Mouse (Mus musculus): Measurements from ENCODE around the gene Gm20604. TPM values are rescaled to one million over a fixed set of nuclear protein-coding genes. Genes with fewer than 3 reads are reported as not detected.

Gm20604 gene
- polyA plus RNA-seq (2016; fragmentation: Nextera tagmentation; extraction: Ambion mirVana) = 30.5 and 31.7 TPM in 2 replicates

DNA sequence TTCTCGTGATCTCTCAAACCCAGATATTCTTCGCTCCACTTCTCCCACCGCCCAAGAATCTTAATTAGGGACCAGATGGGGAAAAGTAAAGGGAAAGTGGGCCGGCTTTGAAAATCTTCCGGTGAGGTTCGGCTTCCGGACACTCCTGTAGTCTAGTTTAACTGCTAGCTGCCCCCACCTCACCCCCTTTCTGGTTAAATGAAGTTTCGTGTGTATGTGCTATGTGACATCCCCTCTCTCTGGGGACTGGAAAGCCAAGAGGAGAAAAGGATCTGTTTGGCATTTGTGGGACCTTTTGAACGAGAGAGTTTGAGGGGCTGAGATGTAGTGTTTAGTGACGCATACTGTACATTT lies at the start of gene Gm20604:
Gene Gm20604 (minus strand): TSS at position 270 of the 354 bp plus-strand sequence.
- H3K4me3 ChIP-seq = peak within 1 kb of the TSS; percentile 82
- H3K27ac ChIP-seq = peak within 1 kb of the TSS; percentile 59; the same call in 1 of the 2 replicates
- peak within 1 kb of the TSS; percentile 69 for H3K9ac ChIP-seq
- 0% methylated on average over 10 of the region's 10 CpGs for WGBS
- peak within 1 kb of the TSS; percentile 90 for H3K4me2 ChIP-seq (replicated peaks)
- peaks cover 5% of the 10 kb centered on the region for H3K36me3 ChIP-seq
- ATAC-seq (ENCODE audit: low FRiP score, low read depth) = peak; percentile 1; the same call in 1 of the 2 replicates
- peaks cover 19% of the 10 kb centered on the region for H3K4me1 ChIP-seq
- H3K9me3 ChIP-seq = no peaks in the 10 kb centered on the region
- H3K27me3 ChIP-seq (replicated peaks) = no peaks in the 10 kb centered on the region

DNA sequence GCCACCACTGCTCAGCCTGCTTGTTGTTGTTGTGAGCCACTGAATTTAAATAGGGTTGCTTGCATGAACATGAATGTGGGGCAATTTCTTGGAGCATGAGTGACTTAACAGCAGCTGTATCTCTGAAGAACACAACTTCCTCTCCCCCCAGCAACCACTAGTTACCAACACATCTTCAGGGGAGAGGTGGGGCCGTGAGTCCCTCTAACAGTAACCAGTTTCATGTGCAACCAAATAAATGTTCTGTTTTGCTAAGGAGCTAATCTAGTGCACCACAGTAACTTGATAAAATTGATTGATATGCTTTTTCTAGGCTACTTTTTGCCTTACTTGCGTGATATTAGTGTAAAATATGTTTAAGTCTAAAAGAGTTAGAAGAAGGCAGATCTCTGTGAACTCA lies 41.1 kb upstream of the Gm20604 start:
- Histone ChIP-seq H3K4me2 (replicated peaks) (no peak overlapping the region), H3K27ac (no peak overlapping the region), H3K27me3 (replicated peaks) (no peaks in the 10 kb centered on the region), H3K4me3 (no peak overlapping the region), H3K9ac (no peak overlapping the region), H3K36me3 (peaks cover 5% of the 10 kb centered on the region), H3K4me1 (no peaks in the 10 kb centered on the region), H3K9me3 (no peaks in the 10 kb centered on the region)
- ATAC-seq (ENCODE audit: low FRiP score, low read depth) = no peak
- 94% methylated on average over 2 of the region's 2 CpGs for whole genome bisulfite sequencing

DNA sequence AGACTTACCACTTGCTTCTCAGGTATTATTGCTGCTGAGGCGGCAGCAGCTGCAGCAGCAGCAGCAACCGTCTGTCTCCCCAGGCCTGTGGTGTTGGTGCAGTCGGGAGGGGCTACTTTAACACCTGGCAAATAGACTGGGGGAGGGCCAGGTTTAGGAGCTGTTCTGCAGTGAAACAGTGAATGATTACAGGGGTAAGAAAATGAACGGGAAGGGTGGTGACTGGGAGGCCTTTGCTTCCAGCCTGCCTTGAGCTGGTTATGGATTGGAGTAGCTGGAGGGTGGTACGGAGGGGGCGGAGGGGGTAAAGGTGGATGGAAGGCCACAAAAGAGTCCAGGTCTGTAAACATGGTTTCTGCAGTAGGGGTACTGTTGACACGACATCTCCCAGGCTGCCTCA lies 29.5 kb upstream of the Gm20604 start:
- no peaks in the 10 kb centered on the region for H3K4me1 ChIP-seq
- no peaks in the 10 kb centered on the region for H3K27me3 ChIP-seq (replicated peaks)
- peaks cover 59% of the 10 kb centered on the region for H3K36me3 ChIP-seq
- no peak overlapping the region for H3K4me3 ChIP-seq
- no peak for ATAC-seq (ENCODE audit: low FRiP score, low read depth)
- no peak overlapping the region for H3K27ac ChIP-seq
- H3K4me2 ChIP-seq (replicated peaks) = no peak overlapping the region
- no peaks in the 10 kb centered on the region for H3K9me3 ChIP-seq
- WGBS = 91% methylated on average over 7 of the region's 7 CpGs
- no peak overlapping the region for H3K9ac ChIP-seq

DNA sequence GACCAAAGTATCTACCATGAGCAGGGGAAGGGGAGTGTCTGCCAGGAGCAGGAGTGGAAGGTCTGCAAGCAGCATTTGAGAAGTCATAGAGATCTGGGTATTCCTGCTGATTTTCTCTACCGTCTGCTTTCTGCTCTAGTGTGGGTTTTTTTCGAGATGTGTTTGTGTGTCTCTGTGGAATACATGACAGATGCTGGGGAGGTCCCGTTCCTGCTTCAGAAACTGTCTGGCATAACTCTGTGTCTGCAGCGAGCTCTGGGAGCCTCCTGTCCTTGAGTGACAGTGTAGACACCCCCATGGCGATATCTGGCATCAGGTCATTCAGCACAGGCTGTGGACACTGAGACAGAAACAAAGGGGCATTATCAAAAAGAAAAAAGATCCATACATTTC lies 27.1 kb upstream of the Gm20604 start:
- H3K27me3 ChIP-seq (replicated peaks) = no peaks in the 10 kb centered on the region
- H3K27ac ChIP-seq = no peak overlapping the region
- H3K36me3 ChIP-seq = peaks cover 45% of the 10 kb centered on the region
- H3K4me1 ChIP-seq = no peaks in the 10 kb centered on the region
- no peak overlapping the region for H3K9ac ChIP-seq
- ATAC-seq (ENCODE audit: low FRiP score, low read depth) = no peak
- no peak overlapping the region for H3K4me3 ChIP-seq
- no peaks in the 10 kb centered on the region for H3K9me3 ChIP-seq
- WGBS = 72% methylated on average over 5 of the region's 5 CpGs
- H3K4me2 ChIP-seq (replicated peaks) = no peak overlapping the region

DNA sequence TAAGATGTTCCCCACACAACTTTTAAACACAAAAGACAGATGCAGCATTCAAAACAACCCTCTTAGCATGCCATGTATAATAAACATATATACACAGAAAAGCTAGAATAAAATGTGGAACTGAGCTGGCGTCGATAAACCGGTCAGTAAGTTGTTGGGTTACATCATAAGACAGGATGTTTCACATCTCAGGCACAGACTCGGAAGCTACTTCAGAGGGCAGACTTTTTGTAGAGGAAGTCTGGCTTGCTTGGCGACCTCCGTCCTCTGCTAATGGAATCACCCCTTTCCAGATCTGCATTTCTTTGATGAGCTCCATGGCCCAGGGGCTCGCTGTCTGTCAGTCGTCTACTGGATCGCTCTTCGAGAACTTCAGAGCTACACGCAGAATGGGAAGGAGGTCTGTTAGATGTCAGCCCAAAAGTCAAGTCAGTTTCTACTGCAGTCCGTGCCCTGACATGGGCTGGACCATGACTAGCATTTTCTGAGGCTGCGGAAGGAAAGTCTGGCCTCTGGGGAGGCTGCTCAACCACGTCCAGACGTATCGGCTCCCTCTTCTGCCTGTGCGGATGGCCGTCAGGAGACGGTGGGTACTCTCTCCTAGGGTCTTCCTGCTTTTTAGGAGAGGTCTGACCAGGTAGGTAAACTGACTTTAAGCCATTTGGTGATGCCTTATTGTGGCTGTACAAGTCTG lies 26.6 kb upstream of the Gm20604 start:
- H3K27me3 ChIP-seq (replicated peaks) = no peaks in the 10 kb centered on the region
- no peak overlapping the region for H3K4me3 ChIP-seq
- H3K4me1 ChIP-seq = no peaks in the 10 kb centered on the region
- ATAC-seq (ENCODE audit: low FRiP score, low read depth) = no peak
- WGBS = 88% methylated on average over 19 of the region's 19 CpGs
- no peak overlapping the region for H3K4me2 ChIP-seq (replicated peaks)
- no peak overlapping the region for H3K27ac ChIP-seq
- no peaks in the 10 kb centered on the region for H3K9me3 ChIP-seq
- H3K9ac ChIP-seq = no peak overlapping the region
- H3K36me3 ChIP-seq = peaks cover 40% of the 10 kb centered on the region

DNA sequence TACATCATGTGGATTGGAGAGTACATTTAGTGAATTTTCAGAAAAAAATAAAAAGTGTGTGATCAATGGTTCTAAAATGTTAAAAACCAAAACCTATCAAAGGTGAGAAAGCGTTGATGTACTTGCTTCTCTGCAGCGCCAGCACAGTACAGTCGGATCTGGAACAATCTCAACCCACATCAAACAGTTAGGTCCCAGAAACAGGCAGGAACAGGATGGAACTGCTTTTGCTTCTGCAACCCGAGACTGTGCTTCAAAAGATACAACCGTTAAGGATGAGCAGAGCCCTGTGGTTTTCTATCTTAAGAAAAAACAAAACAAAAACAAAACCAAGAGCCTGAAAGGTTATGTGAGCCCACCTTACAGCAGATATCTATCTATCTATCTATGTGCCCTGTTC lies 24.4 kb upstream of the Gm20604 start:
- H3K36me3 ChIP-seq = peaks cover 29% of the 10 kb centered on the region
- H3K27me3 ChIP-seq (replicated peaks) = no peaks in the 10 kb centered on the region
- H3K4me2 ChIP-seq (replicated peaks) = no peak overlapping the region
- ATAC-seq (ENCODE audit: low FRiP score, low read depth) = no peak
- H3K9ac ChIP-seq = no peak overlapping the region
- no peak overlapping the region for H3K27ac ChIP-seq
- no peak overlapping the region for H3K4me3 ChIP-seq
- WGBS = 98% methylated on average over 5 of the region's 5 CpGs
- H3K9me3 ChIP-seq = no peaks in the 10 kb centered on the region
- no peaks in the 10 kb centered on the region for H3K4me1 ChIP-seq

DNA sequence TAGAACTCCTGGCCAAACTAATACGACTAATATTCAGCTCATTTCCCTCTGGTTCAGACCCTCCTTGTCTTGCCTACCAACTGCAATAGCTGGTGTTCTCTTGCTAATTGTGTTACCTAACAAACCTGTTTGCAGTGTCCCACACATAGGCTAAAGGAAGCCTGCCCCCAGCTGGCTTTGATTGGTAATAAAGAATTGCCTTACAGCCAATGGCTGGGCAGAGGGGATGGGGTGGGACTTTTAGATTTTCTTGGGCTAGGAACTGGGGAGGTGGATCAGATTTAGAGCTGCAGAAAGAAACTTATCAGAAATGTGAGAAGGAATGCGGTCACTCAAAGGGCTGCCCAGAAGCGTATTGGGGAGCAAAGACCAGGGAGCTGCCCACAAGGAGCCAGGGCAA lies 21.0 kb upstream of the Gm20604 start:
- Histone ChIP-seq H3K36me3 (peaks cover 42% of the 10 kb centered on the region), H3K9me3 (no peaks in the 10 kb centered on the region), H3K27ac (no peak overlapping the region), H3K4me2 (replicated peaks) (no peak overlapping the region), H3K4me3 (no peak overlapping the region), H3K4me1 (no peaks in the 10 kb centered on the region), H3K27me3 (replicated peaks) (no peaks in the 10 kb centered on the region), H3K9ac (no peak overlapping the region)
- 49% methylated on average over 3 of the region's 3 CpGs for WGBS
- ATAC-seq (ENCODE audit: low FRiP score, low read depth) = no peak

DNA sequence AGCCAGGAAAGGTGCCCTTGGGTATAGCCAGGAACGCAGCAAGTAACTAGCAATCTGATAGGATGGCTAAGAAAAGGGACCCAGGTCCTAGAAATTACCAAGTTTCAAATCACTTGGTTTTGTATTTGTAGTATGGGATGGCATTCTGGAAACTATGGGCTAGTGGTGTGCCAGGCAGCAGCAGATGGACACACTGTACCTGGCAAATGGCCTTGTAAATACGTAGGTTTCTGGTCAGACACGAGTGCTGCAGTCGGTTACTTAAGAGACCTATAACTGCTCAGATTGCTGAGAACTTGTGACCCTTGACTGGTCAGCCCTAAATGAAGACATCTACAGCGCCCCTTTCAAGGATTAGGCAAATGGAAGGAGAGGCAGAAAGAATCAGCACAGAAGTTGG lies 19.7 kb upstream of the Gm20604 start:
- H3K36me3 ChIP-seq = peaks cover 48% of the 10 kb centered on the region
- ATAC-seq (ENCODE audit: low FRiP score, low read depth) = no peak
- 90% methylated on average over 5 of the region's 5 CpGs for WGBS

DNA sequence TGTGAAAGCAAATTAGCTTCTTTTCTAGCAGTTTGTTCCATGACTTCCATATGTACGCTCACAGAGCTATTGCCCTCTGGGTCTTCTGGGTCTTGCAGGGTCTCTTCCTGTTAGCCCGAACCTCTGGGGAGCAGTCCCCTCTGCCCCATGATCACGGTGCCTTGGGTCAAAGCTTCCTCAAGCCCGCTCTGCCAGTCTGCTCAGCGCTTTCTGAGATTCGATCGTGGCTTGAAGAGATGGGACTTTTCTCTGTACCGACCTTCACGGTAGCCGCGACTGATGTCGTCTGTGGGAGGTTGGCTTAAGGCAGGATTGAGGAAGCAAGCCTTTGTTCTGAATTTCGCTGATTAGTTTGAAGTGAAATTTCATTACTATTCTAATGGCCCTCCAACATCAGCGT lies 17.6 kb upstream of the Gm20604 start:
- H3K4me2 ChIP-seq (replicated peaks) = no peak overlapping the region
- peaks cover 63% of the 10 kb centered on the region for H3K36me3 ChIP-seq
- no peak overlapping the region for H3K27ac ChIP-seq
- no peak for ATAC-seq (ENCODE audit: low FRiP score, low read depth)
- 94% methylated on average over 14 of the region's 14 CpGs for WGBS
- H3K27me3 ChIP-seq (replicated peaks) = no peaks in the 10 kb centered on the region
- H3K4me1 ChIP-seq = no peaks in the 10 kb centered on the region
- H3K4me3 ChIP-seq = no peak overlapping the region
- no peak overlapping the region for H3K9ac ChIP-seq
- no peaks in the 10 kb centered on the region for H3K9me3 ChIP-seq

More for the DNA sequence above, 19.7 kb upstream of the Gm20604 start:
- Histone ChIP-seq H3K27me3 (replicated peaks) (no peaks in the 10 kb centered on the region), H3K4me3 (no peak overlapping the region), H3K9me3 (no peaks in the 10 kb centered on the region), H3K4me1 (no peaks in the 10 kb centered on the region), H3K27ac (no peak overlapping the region), H3K9ac (no peak overlapping the region), H3K4me2 (replicated peaks) (no peak overlapping the region)

DNA sequence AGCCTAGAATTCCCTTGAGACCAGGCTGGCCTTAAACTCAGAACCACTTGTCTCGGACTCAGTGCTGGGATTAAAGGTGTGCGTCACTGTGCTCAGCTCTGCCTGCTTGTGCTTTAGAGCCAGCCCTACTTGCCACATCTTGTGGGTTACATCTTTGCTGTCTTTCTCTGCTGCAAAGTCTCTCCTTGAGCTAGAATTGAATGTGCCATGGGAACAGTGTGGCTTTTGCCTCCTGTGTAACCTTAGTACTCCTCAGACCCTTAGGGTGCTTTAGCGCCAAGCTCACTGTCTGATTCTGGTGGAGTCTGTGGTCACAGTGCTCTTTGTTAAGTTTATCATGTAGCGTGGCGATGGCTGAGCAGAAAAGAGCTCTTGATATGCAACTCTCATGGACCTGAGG lies 14.2 kb upstream of the Gm20604 start:
- Histone ChIP-seq H3K36me3 (peaks cover 91% of the 10 kb centered on the region), H3K27ac (no peak overlapping the region), H3K9me3 (no peaks in the 10 kb centered on the region), H3K4me2 (replicated peaks) (no peak overlapping the region), H3K4me3 (no peak overlapping the region), H3K27me3 (replicated peaks) (no peaks in the 10 kb centered on the region), H3K4me1 (no peaks in the 10 kb centered on the region), H3K9ac (no peak overlapping the region)
- ATAC-seq (ENCODE audit: low FRiP score, low read depth) = no peak
- WGBS = 95% methylated on average over 5 of the region's 5 CpGs

DNA sequence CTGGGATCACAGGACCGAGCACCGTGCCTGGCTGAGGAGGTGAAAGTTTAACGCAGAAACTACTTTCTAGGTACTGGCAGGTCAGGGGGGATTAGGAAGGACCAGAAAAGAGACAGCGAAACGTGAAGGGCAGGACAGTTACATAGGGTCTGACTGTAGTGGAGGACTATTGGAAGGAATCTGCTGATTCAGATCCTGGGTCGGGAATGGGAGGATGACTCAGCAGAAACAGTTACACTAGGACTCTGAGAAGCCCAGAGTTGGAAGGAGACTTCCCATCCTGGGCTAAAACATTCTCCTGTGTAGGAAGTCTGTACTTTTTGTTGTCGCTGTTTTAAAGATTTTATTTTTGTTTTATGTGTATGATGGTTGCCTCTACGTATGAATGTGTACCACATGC lies 13.1 kb upstream of the Gm20604 start:
- no peak for ATAC-seq (ENCODE audit: low FRiP score, low read depth)
- H3K27me3 ChIP-seq (replicated peaks) = no peaks in the 10 kb centered on the region
- H3K9me3 ChIP-seq = no peaks in the 10 kb centered on the region
- WGBS = 95% methylated on average over 8 of the region's 8 CpGs
- no peak overlapping the region for H3K4me3 ChIP-seq
- H3K4me1 ChIP-seq = no peaks in the 10 kb centered on the region
- H3K27ac ChIP-seq = no peak overlapping the region
- H3K9ac ChIP-seq = no peak overlapping the region
- no peak overlapping the region for H3K4me2 ChIP-seq (replicated peaks)
- H3K36me3 ChIP-seq = peaks cover 90% of the 10 kb centered on the region

DNA sequence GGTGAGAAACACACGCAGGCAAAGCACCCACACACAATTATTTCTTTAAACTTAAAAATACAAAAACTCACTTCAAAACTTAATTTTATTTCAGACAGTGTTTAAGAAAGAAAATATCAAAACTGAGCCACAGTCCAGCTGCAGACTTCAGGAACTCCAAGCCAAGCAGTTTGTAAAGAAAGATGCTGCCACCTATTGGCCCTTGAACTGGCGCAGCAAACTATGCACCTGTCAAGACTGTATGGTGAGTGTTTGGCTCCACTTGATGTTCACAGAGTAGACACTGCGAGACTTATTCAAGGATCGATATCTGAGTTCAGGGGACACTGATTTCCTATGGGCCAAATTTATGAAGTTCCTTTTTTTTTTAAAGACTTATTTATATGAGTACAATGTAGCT lies 10.5 kb upstream of the Gm20604 start:
- 95% methylated on average over 4 of the region's 4 CpGs for WGBS
- no peaks in the 10 kb centered on the region for H3K9me3 ChIP-seq
- no peaks in the 10 kb centered on the region for H3K4me1 ChIP-seq
- no peaks in the 10 kb centered on the region for H3K27me3 ChIP-seq (replicated peaks)
- no peak overlapping the region for H3K27ac ChIP-seq
- no peak for ATAC-seq (ENCODE audit: low FRiP score, low read depth)
- H3K4me2 ChIP-seq (replicated peaks) = no peak overlapping the region
- no peak overlapping the region for H3K4me3 ChIP-seq
- H3K36me3 ChIP-seq = peaks cover 79% of the 10 kb centered on the region
- H3K9ac ChIP-seq = no peak overlapping the region

DNA sequence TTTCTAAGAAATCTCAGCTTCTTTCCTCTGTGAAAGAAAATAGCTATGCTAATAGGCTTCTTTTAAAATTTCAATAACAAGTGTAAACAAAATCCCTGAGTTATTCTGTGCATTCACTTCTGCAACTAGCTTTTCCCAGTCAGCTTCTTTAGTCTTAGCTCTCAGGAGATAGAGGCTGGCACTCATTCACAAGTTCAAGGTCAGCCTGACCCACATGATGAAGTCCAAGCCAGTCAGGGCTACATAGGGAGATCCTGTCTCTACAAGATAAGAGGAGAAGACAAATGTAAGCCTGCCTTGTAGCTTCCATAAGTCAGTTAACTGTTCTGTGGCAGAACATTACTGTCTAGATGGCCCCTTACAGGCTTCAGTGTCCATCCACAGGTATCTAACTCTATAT lies 5.2 kb upstream of the Gm20604 start:
- Histone ChIP-seq H3K36me3 (peaks cover 41% of the 10 kb centered on the region), H3K27ac (no peak overlapping the region), H3K4me1 (peaks cover 8% of the 10 kb centered on the region), H3K27me3 (replicated peaks) (no peaks in the 10 kb centered on the region), H3K9me3 (no peaks in the 10 kb centered on the region), H3K4me2 (replicated peaks) (no peak overlapping the region), H3K9ac (no peak overlapping the region), H3K4me3 (no peak overlapping the region)
- no peak for ATAC-seq (ENCODE audit: low FRiP score, low read depth)
